Mouse (Mus musculus): ENCODE measurements around the gene Cit. TPM values are rescaled to one million over a fixed set of nuclear protein-coding genes. Genes with fewer than 3 reads are reported as not detected.

Cit gene
- total RNA-seq, 2 experiments from 2014 or later, result 41.8 to 51.8 TPM

DNA sequence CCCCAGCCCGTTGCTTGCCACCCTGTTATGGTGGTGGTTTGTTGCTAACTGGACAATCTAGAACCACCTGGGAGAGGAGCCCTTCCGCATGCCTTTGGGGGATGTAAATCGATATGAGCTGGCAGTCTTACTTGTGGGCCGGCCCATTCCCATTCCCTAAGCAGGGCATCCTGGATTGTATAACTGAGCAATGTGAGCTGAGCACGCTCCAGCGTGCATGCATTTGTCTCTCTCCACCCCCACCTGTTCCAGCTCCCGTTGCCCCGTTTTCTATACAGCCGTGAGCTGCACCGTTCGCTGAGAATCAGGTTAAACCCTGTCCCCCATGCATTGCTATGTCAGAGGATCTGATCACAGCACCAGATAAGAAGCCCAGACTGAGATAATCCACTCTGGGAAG lies 146.6 kb downstream of the Cit start:
- ATAC-seq (replicated peaks; ENCODE audit: low FRiP score, low TSS enrichment, poor library complexity, severe bottlenecking), result no peak

DNA sequence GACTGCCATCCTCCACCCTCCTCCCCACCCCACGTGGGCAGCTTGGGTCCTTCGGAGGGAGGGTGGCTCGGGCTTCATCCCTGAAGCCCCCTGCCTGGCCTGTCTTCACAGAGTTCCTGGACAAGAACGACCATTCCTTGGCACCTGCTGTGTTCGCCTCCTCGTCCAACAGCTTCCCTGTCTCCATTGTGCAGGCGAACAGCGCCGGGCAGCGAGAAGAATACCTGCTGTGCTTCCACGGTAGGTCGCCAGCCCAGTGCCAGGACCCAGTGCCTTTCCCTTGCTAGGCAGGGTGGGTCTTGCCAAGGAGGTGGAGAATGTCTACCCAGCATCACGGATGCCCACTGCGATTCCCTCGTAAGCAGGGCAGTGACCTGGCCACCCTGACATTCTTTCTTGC lies 149.0 kb downstream of the Cit start:
- ATAC-seq (replicated peaks; ENCODE audit: low FRiP score, low TSS enrichment, poor library complexity, severe bottlenecking), result no peak

DNA sequence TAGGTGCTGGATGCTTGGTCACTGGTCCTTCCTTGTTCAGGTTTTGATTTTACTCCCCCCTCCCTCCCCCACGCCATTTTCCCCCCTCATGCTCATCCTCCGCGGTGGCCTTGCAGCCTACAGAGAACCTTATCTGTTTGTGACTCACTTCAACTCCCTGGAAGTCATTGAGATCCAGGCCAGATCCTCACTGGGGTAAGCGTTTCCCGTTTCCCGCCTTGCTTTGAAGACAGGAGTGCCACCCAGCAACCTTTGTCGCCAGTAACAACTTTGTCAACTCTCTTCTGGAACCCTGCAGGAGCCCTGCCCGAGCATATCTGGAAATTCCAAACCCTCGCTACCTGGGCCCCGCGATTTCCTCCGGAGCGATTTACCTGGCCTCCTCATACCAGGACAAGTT lies 152.3 kb downstream of the Cit start:
- no peak for ATAC-seq (replicated peaks; ENCODE audit: low FRiP score, low TSS enrichment, poor library complexity, severe bottlenecking)

DNA sequence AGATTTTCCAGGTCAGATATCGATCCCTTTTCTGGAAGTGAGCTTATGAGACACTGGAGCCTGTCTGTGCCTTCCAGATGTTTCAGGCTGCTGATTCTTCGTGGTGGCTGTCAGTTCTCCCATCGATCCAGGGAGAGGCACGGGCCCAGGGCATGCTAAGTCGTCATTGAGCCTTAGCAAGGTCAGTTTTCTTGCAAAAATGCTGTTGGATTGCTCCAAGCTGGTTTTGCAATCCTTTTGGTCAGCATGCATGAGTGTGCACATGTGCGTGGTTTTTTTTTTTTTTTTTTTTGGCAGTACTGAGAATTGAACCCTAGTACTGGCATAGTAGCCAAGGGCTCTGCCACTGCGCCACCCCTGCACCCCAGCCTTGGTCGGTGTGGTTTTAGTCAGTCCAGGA lies 158.1 kb downstream of the Cit start:
- ATAC-seq (replicated peaks; ENCODE audit: low FRiP score, low TSS enrichment, poor library complexity, severe bottlenecking), result no peak

DNA sequence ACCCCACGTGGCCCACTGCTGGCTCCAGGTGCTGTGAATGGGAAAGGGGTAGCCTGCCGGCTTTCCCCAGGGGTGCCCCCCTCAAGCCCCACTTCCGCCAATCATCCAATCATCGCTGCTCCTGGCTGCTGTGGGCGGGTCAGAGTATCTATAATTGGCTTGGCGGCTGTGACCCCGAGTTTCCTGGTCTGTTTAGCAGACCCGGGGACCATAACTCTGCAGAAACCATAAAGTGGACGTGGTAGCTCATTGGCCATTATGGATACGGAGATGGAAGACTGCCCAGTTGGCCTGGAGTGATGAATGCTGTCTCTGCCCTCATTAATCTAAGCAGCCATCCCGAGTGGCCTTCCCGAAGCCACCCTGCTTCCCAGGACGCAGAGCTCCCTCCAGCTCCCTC lies 158.7 kb downstream of the Cit start:
- no peak for ATAC-seq (replicated peaks; ENCODE audit: low FRiP score, low TSS enrichment, poor library complexity, severe bottlenecking)

DNA sequence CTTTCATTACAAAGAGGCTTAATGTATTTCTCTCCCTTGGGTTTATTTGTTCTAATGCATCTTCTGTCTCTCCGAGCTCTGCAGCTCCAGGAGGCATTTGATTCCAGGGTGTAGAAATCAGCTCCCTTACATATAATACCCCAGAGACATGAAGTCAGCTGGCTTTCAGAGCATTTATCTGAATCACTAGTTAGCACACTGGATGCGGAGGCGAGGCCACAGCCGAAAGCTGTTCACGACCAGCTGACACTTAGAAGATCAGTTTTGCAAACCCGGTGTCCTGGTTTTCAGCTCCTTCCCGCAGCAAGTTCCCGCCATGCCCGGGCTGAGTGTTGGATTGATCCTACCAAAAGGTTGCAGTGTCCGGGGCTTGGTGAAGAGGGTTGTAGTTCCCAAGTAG lies 159.2 kb downstream of the Cit start:
- ATAC-seq (replicated peaks; ENCODE audit: low FRiP score, low TSS enrichment, poor library complexity, severe bottlenecking), result no peak

DNA sequence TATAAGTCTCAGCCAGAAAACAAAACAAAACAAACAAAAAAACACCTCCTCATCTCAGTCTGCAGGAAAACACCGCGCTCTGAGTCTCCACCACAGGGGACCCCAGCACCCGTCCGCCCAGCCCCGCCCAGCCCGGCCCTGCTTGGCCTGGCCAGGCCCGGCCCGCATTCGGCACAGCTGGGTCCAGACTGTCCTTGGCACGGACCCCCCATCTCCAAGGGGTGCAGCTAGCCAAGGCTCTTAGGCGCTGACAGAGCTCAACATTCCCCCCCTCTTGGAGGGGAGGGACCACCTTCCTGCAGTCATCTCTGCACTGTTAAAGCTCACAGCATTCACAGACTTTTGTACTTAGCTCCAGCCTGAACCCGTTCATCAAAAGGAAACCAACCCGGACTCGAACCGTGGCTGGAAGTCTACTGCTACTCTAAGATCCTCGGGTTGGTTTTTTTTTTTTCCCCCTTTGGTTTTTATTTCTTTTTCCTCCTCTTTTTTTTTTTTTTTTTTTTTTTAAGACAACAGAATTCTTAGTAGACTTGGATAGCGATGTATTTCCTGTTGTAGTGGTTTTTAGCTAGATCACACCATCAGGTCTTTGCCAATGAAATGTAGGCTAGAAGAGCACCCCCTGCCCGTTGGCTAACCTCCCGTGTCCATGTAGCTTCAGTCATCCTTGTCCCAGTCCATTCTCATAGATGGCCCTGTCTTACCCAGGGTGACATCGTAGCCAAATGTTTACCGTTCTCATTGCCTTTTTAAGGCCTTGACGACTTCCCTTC lies 161.4 kb downstream of the Cit start:
- no peak for ATAC-seq (replicated peaks; ENCODE audit: low FRiP score, low TSS enrichment, poor library complexity, severe bottlenecking)

DNA sequence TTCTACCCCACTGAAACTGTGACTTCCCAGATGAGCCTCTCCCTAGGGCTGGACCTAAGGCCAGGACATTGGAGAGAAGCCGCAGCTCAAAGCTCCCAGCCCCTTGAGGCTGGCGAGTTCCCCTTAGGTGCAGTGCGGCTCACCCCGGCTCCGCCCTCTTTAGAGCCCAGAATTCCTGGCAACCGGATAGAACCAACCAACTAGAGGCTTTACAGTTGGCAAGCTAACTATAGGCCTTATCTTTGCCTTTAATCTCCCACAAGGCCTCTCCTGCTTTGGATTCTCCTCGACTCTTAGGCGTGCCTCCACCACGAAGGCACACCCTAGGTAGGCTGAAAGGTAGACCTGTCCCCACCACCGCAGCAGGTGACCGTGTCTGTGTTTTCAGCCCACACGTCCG lies 162.6 kb downstream of the Cit start:
- ATAC-seq (replicated peaks; ENCODE audit: low FRiP score, low TSS enrichment, poor library complexity, severe bottlenecking), result no peak; the same call in 1 of the 2 replicates

DNA sequence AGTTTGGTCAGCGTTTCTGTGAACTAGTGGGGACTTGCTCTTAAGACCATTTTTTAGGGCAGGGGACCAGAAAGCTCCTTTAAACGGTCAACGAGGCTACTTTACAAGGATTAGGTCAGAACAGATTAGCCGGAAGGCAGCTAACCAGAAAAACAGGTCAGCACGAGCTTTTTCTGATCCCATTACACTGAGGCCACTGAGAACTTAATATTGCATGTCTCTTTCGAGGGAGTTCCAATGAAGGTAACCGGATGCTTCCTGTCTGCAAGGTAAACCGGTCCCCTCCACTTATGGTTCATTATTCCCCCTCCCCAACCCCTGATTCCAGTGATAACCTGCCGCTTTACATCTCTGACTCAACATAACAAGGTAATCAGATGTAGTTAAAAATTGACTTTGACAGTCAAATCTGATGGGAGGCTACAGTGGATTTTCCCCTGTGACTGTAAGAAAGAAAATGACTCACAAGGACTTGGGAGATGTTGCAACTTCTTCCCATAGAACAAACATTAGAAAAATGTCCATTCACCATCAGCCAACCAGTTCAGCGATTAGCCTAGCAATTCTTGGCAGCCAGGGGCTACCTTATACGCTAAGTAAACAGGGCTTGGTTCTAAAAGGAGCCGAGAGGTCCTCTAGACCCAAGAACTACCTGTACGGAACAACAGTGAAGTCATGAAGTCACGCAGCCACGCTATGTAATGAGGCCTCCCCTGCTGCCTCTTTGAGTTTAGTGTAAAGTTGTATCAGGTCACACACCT lies 164.2 kb downstream of the Cit start:
- no peak for ATAC-seq (replicated peaks; ENCODE audit: low FRiP score, low TSS enrichment, poor library complexity, severe bottlenecking)

DNA sequence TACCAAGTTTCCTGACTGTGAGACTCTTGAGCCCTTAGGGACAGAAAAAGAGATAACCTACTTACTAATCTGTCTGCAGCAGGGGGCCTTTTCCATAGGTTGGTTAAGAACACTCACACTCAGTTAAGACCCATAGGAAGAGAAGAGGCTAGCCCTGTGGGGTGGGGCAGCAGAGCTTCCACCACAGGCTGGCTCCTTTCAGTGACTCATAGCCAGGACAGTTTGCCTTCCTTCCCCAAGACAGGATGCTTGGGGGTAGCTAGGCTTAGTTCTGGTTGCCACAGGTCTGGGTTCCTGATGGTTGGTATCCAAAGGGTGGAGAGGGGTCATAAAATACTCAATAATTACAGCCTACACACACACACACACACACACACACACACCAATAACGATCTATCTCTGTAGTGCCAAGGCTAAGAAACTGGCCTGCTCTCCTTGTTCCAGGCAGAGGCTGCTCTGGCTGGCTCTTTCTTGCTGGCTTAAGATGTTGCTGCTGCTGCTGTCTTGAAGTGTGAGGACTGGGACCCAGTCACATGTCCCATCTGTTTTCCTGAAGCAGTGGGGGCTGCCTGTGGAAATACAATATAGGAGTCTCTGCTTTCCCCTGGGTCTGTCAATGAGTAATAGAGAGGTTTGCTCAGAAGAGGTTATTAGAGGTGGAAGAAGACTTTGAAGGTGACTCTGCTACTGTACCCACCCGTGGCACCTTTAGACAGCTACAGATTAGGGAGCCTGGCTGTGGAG lies 165.0 kb downstream of the Cit start:
- peak; percentile 24; the same call in 1 of the 2 replicates for ATAC-seq (replicated peaks; ENCODE audit: low FRiP score, low TSS enrichment, poor library complexity, severe bottlenecking)

DNA sequence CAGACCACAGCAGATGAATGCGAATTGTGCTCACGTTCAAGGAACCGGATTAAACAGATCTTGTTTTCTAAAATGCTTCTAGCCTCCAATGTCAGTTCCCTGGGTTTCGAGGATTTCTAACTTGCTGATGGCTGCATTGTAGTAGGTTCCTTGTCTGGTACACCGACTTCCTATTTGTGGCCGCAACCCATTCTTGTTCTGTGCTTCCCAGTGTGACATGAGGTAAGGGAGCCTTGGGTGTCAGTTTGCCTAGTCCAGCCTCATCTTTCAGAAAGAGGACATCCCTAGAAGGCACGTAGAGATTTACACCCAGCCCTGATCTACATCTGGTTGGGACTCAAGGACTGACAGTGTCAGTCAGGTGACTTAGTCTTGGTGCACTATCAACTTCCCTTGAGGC lies 166.6 kb downstream of the Cit start:
- ATAC-seq (replicated peaks; ENCODE audit: low FRiP score, low TSS enrichment, poor library complexity, severe bottlenecking), result no peak

DNA sequence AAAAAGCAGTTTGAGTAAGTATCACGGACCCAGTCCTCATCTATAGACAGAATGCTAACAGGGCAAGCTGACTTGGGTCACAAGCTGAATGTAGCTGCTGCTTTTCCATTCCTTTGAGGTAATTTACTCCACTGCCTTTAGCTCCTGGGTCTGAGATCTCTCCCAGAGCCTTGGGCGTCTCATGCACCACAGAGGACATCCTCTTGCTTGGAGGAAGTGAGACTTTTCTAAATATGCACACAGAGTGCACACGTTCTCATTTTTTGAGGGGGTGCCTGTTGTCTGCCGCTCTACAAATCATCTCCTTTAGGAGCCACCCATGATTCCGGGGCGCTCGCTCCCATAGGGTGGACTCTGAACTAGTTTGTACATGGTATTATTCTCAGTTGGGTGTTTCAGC lies 167.4 kb downstream of the Cit start:
- no peak for ATAC-seq (replicated peaks; ENCODE audit: low FRiP score, low TSS enrichment, poor library complexity, severe bottlenecking)

DNA sequence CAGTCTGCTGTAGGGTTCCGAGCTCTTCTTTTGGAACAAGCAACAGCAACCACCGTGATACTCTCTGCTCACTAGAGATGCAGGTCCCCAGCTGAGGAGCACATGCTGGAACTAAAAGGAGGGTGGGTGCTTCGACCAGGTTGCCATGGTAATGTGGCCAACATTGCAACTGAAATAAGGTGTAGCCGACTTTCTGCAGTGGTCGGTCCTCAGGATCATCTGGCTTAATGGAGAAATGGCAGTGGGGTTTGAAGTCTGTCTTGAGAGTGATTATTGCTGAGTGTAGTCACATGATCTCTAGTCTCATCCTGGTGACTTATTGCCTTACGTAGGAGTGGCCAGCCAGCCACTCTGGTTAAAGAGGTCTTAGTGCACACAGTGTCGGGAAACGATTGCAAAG lies 168.7 kb downstream of the Cit start:
- ATAC-seq (replicated peaks; ENCODE audit: low FRiP score, low TSS enrichment, poor library complexity, severe bottlenecking), result no peak

DNA sequence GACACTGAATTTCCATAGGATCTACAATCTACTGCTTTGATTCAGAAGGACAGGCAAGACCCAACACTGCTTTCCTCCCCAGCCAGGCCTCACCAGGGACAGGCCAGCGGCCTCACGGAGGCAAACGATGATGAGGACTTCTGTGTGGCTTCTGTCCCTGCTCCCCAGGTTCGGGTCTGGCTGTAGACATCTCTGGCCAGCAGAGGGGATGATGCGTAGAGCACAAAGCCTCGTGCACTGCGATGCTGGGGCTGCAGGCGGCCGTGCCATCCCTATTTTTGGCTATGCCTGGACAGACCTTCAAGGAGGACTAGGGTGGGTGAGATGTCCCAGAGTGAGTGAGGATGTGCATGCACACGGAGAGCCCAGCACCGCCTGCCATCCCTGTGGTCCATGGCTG lies 169.2 kb downstream of the Cit start:
- ATAC-seq (replicated peaks; ENCODE audit: low FRiP score, low TSS enrichment, poor library complexity, severe bottlenecking), result no peak

DNA sequence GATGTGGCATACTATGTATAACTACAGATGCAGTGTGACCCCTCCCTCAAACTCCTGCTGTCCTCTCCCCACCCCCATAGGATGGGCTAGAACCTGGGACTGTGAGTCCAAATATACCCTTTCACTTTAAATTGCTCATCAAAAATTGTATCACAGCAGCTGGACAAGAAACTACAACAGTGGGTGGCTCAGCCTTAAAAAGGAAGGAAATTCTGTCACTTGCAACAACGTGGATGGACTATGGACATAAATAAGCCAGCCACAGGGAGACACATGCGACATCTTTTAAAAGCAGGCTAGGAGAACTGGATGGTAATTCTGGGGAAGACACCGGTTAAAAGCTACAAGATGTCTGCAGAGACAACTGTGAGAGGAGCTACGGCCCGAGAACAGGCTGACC lies 171.5 kb downstream of the Cit start:
- ATAC-seq (replicated peaks; ENCODE audit: low FRiP score, low TSS enrichment, poor library complexity, severe bottlenecking), result no peak

DNA sequence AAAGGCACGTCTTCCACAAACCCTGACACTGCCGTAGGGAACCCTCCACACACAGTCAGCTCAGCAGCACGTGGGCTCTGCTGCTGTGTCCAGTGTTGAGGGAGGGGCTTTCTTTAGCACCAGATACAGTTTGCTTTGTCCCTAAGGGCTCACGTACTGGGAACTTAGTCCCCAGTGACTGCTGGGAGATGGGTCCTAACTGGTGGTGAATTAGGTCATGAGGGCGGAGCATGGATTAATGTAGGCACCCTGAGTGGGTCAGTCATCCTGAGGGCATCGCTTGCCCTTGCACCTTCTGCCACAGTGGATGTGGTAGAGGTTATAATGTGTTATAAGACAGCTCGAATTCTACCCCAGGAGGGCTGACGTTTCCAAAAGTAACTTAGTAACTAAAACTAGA lies 172.3 kb downstream of the Cit start:
- ATAC-seq (replicated peaks; ENCODE audit: low FRiP score, low TSS enrichment, poor library complexity, severe bottlenecking), result no peak

DNA sequence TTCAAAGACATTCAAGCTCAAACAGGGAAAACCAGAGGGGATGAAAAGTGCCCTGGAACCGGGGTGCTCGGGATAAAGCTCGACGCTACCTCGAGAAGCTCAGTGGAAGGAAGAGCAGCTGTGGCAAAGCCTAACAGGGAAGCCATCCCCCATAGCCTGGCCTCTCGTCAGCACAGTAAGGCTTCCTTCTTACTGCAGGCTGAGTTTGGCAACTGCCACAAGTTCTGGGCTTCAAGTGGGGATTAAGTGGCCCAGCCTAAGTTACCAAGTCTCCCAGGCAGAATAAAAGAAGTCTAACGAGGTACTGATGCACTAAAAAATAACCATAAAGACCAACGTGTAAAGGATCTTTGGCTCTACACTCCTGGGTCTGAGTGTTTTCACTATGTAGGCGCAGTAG lies 173.1 kb downstream of the Cit start:
- ATAC-seq (replicated peaks; ENCODE audit: low FRiP score, low TSS enrichment, poor library complexity, severe bottlenecking), result no peak

DNA sequence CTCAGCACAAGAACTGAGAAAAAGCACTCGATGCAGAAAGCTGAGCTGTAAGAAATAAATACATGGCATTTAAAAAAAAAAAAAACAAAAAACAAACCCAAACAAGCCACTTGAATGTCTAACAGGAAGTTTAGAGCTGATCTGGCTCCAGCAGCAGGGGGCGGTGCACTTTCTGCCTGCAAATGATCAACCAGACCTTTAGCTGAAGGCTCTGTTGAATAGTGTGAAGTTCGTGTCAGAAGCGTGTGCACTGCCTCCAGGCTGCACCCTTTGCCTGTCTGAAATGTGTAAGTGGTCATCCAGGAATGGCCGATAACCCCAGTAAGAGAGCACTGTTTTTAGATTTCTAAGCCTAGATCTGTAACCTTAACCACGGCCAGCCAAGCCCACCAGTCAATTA lies 173.7 kb downstream of the Cit start:
- no peak for ATAC-seq (replicated peaks; ENCODE audit: low FRiP score, low TSS enrichment, poor library complexity, severe bottlenecking)

DNA sequence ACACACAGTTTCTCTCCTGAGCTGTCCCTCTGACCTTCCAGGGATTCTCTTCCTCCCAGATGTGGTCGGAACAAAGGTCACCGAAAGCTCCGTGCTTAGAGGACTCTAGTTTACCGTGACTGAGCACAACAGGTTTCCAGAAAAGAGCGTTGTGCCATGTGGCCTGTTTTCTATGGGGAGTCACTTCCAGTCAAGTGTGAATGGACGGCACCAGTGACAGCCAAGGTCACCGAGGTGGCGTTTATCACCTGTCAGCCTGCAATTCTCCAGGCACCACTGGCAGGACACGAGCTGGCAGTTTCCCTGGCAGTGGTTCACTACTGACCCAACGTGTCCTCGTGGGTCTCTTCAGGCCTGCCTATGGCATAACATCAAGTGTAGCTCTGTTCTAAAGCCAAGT lies 174.3 kb downstream of the Cit start:
- ATAC-seq (replicated peaks; ENCODE audit: low FRiP score, low TSS enrichment, poor library complexity, severe bottlenecking), result no peak

DNA sequence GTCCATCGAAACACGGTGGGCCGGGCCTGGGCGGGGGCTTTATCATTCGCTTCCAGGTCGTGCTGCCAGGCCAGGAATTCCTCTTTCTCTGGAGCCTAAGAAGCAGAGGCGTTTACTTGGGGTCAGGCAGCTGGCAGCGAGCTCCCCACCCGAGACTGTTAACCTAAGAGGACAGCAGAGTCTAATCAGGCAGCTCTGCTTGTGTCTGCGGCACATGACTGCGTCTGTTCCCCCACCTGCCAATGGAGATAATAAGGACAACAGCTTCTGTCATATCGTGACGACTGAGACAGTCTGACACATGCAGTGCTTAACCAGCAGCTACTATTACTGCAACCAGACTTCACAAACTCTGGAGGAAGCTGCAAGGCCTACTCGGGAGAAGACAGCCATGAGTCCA lies 176.5 kb downstream of the Cit start:
- peak; percentile 74 for ATAC-seq (replicated peaks; ENCODE audit: low FRiP score, low TSS enrichment, poor library complexity, severe bottlenecking)

Measured in megakaryocyte-erythroid progenitor cell, adult 5-6 weeks (primary cell).